Mouse (Mus musculus) myocyte (in vitro differentiated cells): ENCODE measurements around the gene S100a13. TPM values are rescaled to one million over a fixed set of nuclear protein-coding genes. Genes with fewer than 3 reads are reported as not detected.

Experiments
- H3K27me3 ChIP-seq: one replicate; pipeline ENCODE4 v1.6.1; 2011; ENCODE audit not compliant: control insufficient read depth, insufficient read depth, insufficient read length
- H3K36me3 ChIP-seq: one replicate; pipeline ENCODE4 v1.6.1; 2011; ENCODE audit not compliant: control insufficient read depth, insufficient read depth
- H3K4me2 ChIP-seq: one replicate; pipeline ENCODE4 v1.6.1; 2011; ENCODE audit warnings: low read depth, control low read depth
- H3K4me3 ChIP-seq: one replicate; pipeline ENCODE4 v1.5.1; 2011; ENCODE audit warnings: mild to moderate bottlenecking, control low read depth, moderate library complexity
- H3K79me2 ChIP-seq: one replicate; pipeline ENCODE4 v1.6.1; 2011; ENCODE audit not compliant: control insufficient read depth, insufficient read depth
- H3ac ChIP-seq: one replicate; pipeline ENCODE4 v1.6.1; 2011; ENCODE audit not compliant: control insufficient read depth, insufficient read length
- CEBPB ChIP-seq: IDR thresholded peaks from 2 replicates; pipeline ENCODE4 v1.6.1; 2011; ENCODE audit warnings: mild to moderate bottlenecking, moderate library complexity; ENCODE audit not compliant: poor library complexity, insufficient read depth, severe bottlenecking
- E2F4 ChIP-seq: IDR thresholded peaks from one replicate; pipeline ENCODE4 v1.6.1; 2011; ENCODE audit warnings: mild to moderate bottlenecking, control low read depth, moderate library complexity; ENCODE audit not compliant: insufficient read depth
- MAX ChIP-seq: IDR thresholded peaks from one replicate; pipeline ENCODE4 v1.6.1; 2011; ENCODE audit warnings: low read depth, mild to moderate bottlenecking, control low read depth
- MYOD1 ChIP-seq, 3 experiments: IDR thresholded peaks; one replicate each; pipeline ENCODE4 v1.6.1; 2011; ENCODE audit warnings: control low read depth in 2 of 3, low read depth in 2 of 3, mild to moderate bottlenecking in 2 of 3, moderate library complexity in 1 of 3; ENCODE audit not compliant: insufficient read length in 2 of 3, control insufficient read depth in 1 of 3
- MYOG ChIP-seq, 3 experiments: IDR thresholded peaks; one replicate each; pipeline ENCODE4 v1.6.1; 2011; ENCODE audit warnings: control low read depth in 2 of 3, low read depth in 2 of 3, mild to moderate bottlenecking in 2 of 3; ENCODE audit not compliant: insufficient read length in 2 of 3, control insufficient read depth in 1 of 3, insufficient read depth in 1 of 3
- POLR2A ChIP-seq: IDR thresholded peaks from one replicate; pipeline ENCODE4 v1.6.1; 2011; ENCODE audit warnings: low read depth, mild to moderate bottlenecking, control low read depth, moderate library complexity; ENCODE audit not compliant: insufficient read length
- POLR2AphosphoS2 ChIP-seq: IDR thresholded peaks from one replicate; pipeline ENCODE4 v1.6.1; 2011; ENCODE audit warnings: low read depth, control low read depth; ENCODE audit not compliant: insufficient read length
- REST ChIP-seq: IDR thresholded peaks from one replicate; pipeline ENCODE4 v1.6.1; 2011; ENCODE audit warnings: mild to moderate bottlenecking, control low read depth, moderate library complexity; ENCODE audit not compliant: insufficient read depth, insufficient read length
- SRF ChIP-seq: IDR thresholded peaks from one replicate; pipeline ENCODE4 v1.6.1; 2011; ENCODE audit warnings: low read depth; ENCODE audit not compliant: control insufficient read depth, insufficient read length
- TCF12 ChIP-seq: IDR thresholded peaks from one replicate; pipeline ENCODE4 v1.6.1; 2011; ENCODE audit warnings: mild to moderate bottlenecking, control low read depth; ENCODE audit not compliant: poor library complexity, insufficient read depth, severe bottlenecking
- TCF3 ChIP-seq: IDR thresholded peaks from one replicate; pipeline ENCODE4 v1.6.1; 2011; ENCODE audit warnings: low read depth, control low read depth; ENCODE audit not compliant: insufficient read length
- USF1 ChIP-seq: IDR thresholded peaks from one replicate; pipeline ENCODE4 v1.6.1; 2011; ENCODE audit warnings: low read depth, mild to moderate bottlenecking, control low read depth, moderate library complexity
- polyA plus RNA-seq: library from polyadenylated mRNA; unstranded; fragments of >200 nt; fragmentation: generic; extraction: Trizol; gene quantifications from one replicate; pipeline ENCODE4 v1.2.1, GENCODE M21; 2012; ENCODE audit warnings: missing spikeins

The S100a13 gene
- polyA plus RNA-seq, 1 experiment = 106 TPM

DNA sequence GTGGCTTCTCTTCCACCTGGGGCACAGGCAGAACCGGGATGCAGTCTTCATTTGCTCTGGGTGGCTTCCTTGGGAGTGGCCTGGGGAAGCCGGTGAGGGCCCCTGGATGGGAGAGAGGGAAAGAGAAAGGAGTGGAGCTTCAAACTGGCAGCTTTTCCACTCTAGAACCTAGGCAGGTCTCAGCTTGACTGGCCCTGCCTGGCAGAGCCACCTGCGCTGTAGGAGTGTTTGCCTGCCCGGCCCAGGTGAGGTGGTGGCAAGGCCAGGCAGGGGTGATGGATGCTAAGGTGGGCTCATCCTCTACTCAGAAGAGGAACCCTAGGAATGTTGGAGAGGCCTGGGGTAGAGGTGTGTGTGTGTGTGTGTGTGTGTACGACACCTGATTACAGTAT is 23.7 kb downstream of the S100a13 start:
- no peaks in the 10 kb centered on the region for H3K36me3 ChIP-seq

GRCm38 (mm10) chr3:90540904-90541303 is 26.7 kb downstream of the S100a13 start:
- H3K4me3 ChIP-seq = no peak overlapping the region

More for the DNA sequence above, 23.7 kb downstream of the S100a13 start:
- Histone ChIP-seq H3K4me2 (peak overlapping the region; percentile 96), H3K79me2 (peaks cover 22% of the 10 kb centered on the region), H3ac (peak overlapping the region; percentile 5), H3K27me3 (no peaks in the 10 kb centered on the region), H3K4me3 (peak overlapping the region; percentile 67)
- TF ChIP-seq MAX (no peak), E2F4 (no peak), REST (no peak), POLR2A (no peak), TCF12 (no peak), MYOD1 (IDR thresholded peaks at IDR 0.05; ENCODE audit: control insufficient read depth in 1 of 3, insufficient read length in 2 of 3, low read depth in 2 of 3) (no peak), MYOG (IDR thresholded peaks at IDR 0.05; ENCODE audit: control insufficient read depth in 1 of 3, insufficient read depth in 1 of 3, insufficient read length in 2 of 3, low read depth in 2 of 3) (no peak), POLR2AphosphoS2 (no peak), USF1 (no peak), TCF3 (no peak), CEBPB (no peak)

GRCm38 (mm10) chr3:90549676-90550420 is 35.6 kb downstream of the S100a13 start:
- Histone ChIP-seq H3K4me3 (no peak overlapping the region), H3K79me2 (no peaks in the 10 kb centered on the region), H3ac (no peak overlapping the region), H3K4me2 (peak overlapping the region; percentile 58), H3K36me3 (no peaks in the 10 kb centered on the region), H3K27me3 (no peaks in the 10 kb centered on the region)
- TF ChIP-seq MAX = no peak
- no peak for TF ChIP-seq MYOG (IDR thresholded peaks at IDR 0.05; ENCODE audit: control insufficient read depth in 1 of 3, insufficient read depth in 1 of 3, insufficient read length in 2 of 3, low read depth in 2 of 3)
- no peak for TF ChIP-seq REST
- TF ChIP-seq CEBPB = peak; percentile 76
- no peak for TF ChIP-seq E2F4

More at GRCm38 (mm10) chr3:90540904-90541303, 26.7 kb downstream of the S100a13 start:
- TF ChIP-seq MYOD1 (IDR thresholded peaks at IDR 0.05; ENCODE audit: control insufficient read depth in 1 of 3, insufficient read length in 2 of 3, low read depth in 2 of 3) = no peak
- no peak for TF ChIP-seq CEBPB
- TF ChIP-seq TCF3 = no peak
- Histone ChIP-seq H3K79me2 (peaks cover 22% of the 10 kb centered on the region), H3K36me3 (no peaks in the 10 kb centered on the region), H3K4me2 (peak overlapping the region; percentile 13), H3K27me3 (no peaks in the 10 kb centered on the region), H3ac (no peak overlapping the region)

DNA sequence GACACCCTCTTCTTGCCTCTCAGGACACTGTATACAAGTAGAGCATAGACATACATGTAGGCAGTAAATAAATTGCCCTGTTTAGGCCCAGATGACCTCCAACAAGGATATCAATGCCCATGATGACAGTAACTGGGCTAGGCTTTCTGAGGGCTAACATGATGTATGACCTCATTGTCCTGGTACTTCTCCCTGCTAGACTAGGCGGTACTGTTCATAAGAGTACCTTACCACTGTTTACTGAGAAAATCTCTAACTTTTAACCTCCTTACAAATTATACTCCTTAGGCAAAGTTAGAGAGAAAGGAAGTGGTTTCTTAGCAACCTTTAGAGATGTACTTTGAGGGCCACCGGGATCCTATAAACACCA is 36.2 kb downstream of the S100a13 start:
- Histone ChIP-seq H3K4me2 (peak overlapping the region; percentile 58), H3K27me3 (no peaks in the 10 kb centered on the region), H3K36me3 (no peaks in the 10 kb centered on the region), H3ac (no peak overlapping the region), H3K79me2 (no peaks in the 10 kb centered on the region), H3K4me3 (no peak overlapping the region)
- no peak for TF ChIP-seq POLR2A
- no peak for TF ChIP-seq MYOG (IDR thresholded peaks at IDR 0.05; ENCODE audit: control insufficient read depth in 1 of 3, insufficient read depth in 1 of 3, insufficient read length in 2 of 3, low read depth in 2 of 3)
- TF ChIP-seq MYOD1 (IDR thresholded peaks at IDR 0.05; ENCODE audit: control insufficient read depth in 1 of 3, insufficient read length in 2 of 3, low read depth in 2 of 3) = no peak
- no peak for TF ChIP-seq TCF3
- TF ChIP-seq MAX = no peak
- TF ChIP-seq E2F4 = no peak
- TF ChIP-seq POLR2AphosphoS2 = no peak
- no peak for TF ChIP-seq CEBPB
- TF ChIP-seq TCF12 = no peak
- no peak for TF ChIP-seq SRF
- TF ChIP-seq USF1 = no peak

DNA sequence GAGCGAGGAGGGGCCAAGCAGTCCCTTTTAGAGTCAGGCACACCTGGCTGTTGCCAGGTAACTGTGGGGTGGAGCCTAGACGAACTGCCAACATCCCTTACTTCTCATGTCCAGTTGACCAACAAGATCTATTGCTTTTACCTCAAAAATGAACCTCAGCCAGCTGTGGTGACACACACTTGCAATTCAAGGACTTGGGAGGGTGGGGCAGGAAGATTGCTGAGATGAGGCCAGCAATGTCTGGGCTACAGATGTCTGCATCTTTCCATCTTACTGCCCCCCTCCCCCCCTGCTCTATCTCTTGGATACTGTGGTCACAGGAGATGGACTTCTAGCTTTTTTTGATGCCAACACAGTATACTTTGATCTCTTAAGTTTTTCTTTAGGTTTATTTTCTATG is 38.0 kb downstream of the S100a13 start:
- Histone ChIP-seq H3K36me3 (no peaks in the 10 kb centered on the region), H3K27me3 (no peaks in the 10 kb centered on the region), H3K4me2 (no peak overlapping the region), H3K4me3 (no peak overlapping the region), H3ac (no peak overlapping the region), H3K79me2 (no peaks in the 10 kb centered on the region)
- peak; percentile 80 for TF ChIP-seq CEBPB
- peak in 1 of 3 experiments; percentile 30 for TF ChIP-seq MYOD1 (IDR thresholded peaks at IDR 0.05; ENCODE audit: control insufficient read depth in 1 of 3, insufficient read length in 2 of 3, low read depth in 2 of 3)
- TF ChIP-seq POLR2A = no peak
- peak; percentile 28 for TF ChIP-seq TCF12

DNA sequence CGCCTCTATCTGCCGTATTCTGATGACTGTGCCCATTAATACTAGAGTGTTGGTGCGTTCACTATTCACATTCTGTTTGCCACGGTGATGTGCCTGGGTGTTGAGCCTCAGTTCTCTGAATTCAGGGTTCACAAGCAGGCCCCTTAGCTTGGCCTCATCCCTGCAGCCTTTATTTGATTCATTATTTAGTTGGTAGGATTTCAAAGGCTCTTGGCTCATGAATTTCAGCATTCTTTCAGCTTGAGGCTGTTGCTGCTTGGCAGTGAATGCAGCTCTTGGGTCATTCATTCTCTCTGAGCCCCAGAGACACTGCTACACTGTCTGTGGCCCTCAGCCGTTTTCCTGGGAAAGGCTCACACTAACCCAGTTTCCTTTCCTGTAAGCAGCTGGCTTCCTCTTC is 41.7 kb downstream of the S100a13 start:
- Histone ChIP-seq H3K4me2 (no peak overlapping the region), H3K36me3 (no peaks in the 10 kb centered on the region), H3K79me2 (no peaks in the 10 kb centered on the region), H3ac (no peak overlapping the region), H3K27me3 (no peaks in the 10 kb centered on the region), H3K4me3 (no peak overlapping the region)
- no peak for TF ChIP-seq POLR2AphosphoS2
- TF ChIP-seq USF1 = no peak
- no peak for TF ChIP-seq MYOG (IDR thresholded peaks at IDR 0.05; ENCODE audit: control insufficient read depth in 1 of 3, insufficient read depth in 1 of 3, insufficient read length in 2 of 3, low read depth in 2 of 3)
- no peak for TF ChIP-seq MAX
- no peak for TF ChIP-seq CEBPB
- TF ChIP-seq TCF3 = no peak
- no peak for TF ChIP-seq E2F4
- no peak for TF ChIP-seq SRF
- TF ChIP-seq MYOD1 (IDR thresholded peaks at IDR 0.05; ENCODE audit: control insufficient read depth in 1 of 3, insufficient read length in 2 of 3, low read depth in 2 of 3) = no peak
- no peak for TF ChIP-seq TCF12
- no peak for TF ChIP-seq POLR2A
- no peak for TF ChIP-seq REST
